In genomic region chr13:20678754-20679153, GRCm38 (mm10) we compare ENCODE assay signal across 19 mouse cellular contexts.
DNase-seq lines count a peak whose midpoint lies in the region; ATAC-seq and TF ChIP-seq lines count a peak whose summit lies in the region.
"Had no signal": no experiment of that assay in that cellular context is flagged by ENCODE, and none has a peak within 500 bp of the region (broad histone marks: within the 10 kb centered on the region; RNA-seq: fewer than 3 reads in every experiment).

No protein-coding gene starts in this region.

- no peak for TF ChIP-seq EP300 in lung, postnatal 0 days (IDR thresholded peaks at IDR 0.05)
- TF ChIP-seq EP300 in MEL (IDR thresholded peaks at IDR 0.05; ENCODE audit: low read depth in 1 of 2, low read length in 2 of 2) = no peak

- no peak overlapping the region for H3K27ac ChIP-seq in intestine, postnatal 0 days (ENCODE audit: low read depth, low read length)
- H3K27ac ChIP-seq in intestine, embryonic 15.5 days = no peak overlapping the region
- H3K27ac ChIP-seq in lung, postnatal 0 days (ENCODE audit: low read length) = no peak overlapping the region
- no peak overlapping the region for H3K27ac ChIP-seq in MEL (ENCODE audit: control insufficient read depth, low read depth, low read length)
- no peak overlapping the region for H3K27ac ChIP-seq in forebrain, embryonic 10.5 days
- H3K27ac ChIP-seq: embryonic facial prominence, embryonic 12.5 days; gastrocnemius, adult 2 months; hindbrain, embryonic 10.5 days; midbrain, embryonic 15.5 days had no signal

- 74% methylated on average over 3 of the region's 3 CpGs for WGBS in intestine, postnatal 0 days
- 76% methylated on average over 3 of the region's 3 CpGs for WGBS in intestine, embryonic 15.5 days
- 58% methylated on average over 3 of the region's 3 CpGs for WGBS in lung, postnatal 0 days
- 69% methylated on average over 3 of the region's 3 CpGs for WGBS in forebrain, embryonic 10.5 days

- no peak overlapping the region for H3K9ac ChIP-seq in intestine, postnatal 0 days (ENCODE audit: low read depth, low read length)
- no peak overlapping the region for H3K9ac ChIP-seq in intestine, embryonic 15.5 days
- no peak overlapping the region for H3K9ac ChIP-seq in lung, postnatal 0 days (replicated peaks; ENCODE audit: low read depth)
- H3K9ac ChIP-seq in MEL (ENCODE audit: control insufficient read depth, low read depth, low read length, poor library complexity, severe bottlenecking) = no peak overlapping the region
- H3K9ac ChIP-seq: embryonic facial prominence, embryonic 12.5 days; liver, postnatal 0 days; midbrain, embryonic 15.5 days had no signal

- no peak for TF ChIP-seq POLR2A in MEL (IDR thresholded peaks at IDR 0.05; ENCODE audit: control insufficient read depth in 1 of 2, insufficient read depth in 1 of 2, low read depth in 1 of 2, low read length in 2 of 2, poor library complexity in 1 of 2)

- H3K9me3 ChIP-seq in intestine, postnatal 0 days (ENCODE audit: control insufficient read depth) = no peaks in the 10 kb centered on the region
- H3K9me3 ChIP-seq in intestine, embryonic 15.5 days = no peaks in the 10 kb centered on the region
- H3K9me3 ChIP-seq in lung, postnatal 0 days (ENCODE audit: low read length) = no peaks in the 10 kb centered on the region
- H3K9me3 ChIP-seq in MEL (replicated peaks; ENCODE audit: insufficient read depth, low read length) = no peaks in the 10 kb centered on the region
- H3K9me3 ChIP-seq in forebrain, embryonic 10.5 days = no peaks in the 10 kb centered on the region
- H3K9me3 ChIP-seq: embryonic facial prominence, embryonic 12.5 days; hindbrain, embryonic 10.5 days; megakaryocyte, embryonic 14.5 days; midbrain, embryonic 15.5 days had no signal

- peak; percentile 11 for TF ChIP-seq RAD21 in MEL (IDR thresholded peaks at IDR 0.05; ENCODE audit: low read depth, low read length)

- H3K27me3 ChIP-seq in intestine, postnatal 0 days (replicated peaks; ENCODE audit: control insufficient read depth, insufficient read depth, low read length) = no peaks in the 10 kb centered on the region
- no peaks in the 10 kb centered on the region for H3K27me3 ChIP-seq in intestine, embryonic 15.5 days (replicated peaks)
- H3K27me3 ChIP-seq in lung, postnatal 0 days (replicated peaks; ENCODE audit: insufficient read depth, low read length) = no peaks in the 10 kb centered on the region
- H3K27me3 ChIP-seq in MEL (ENCODE audit: control insufficient read depth in 1 of 2, insufficient read depth in 2 of 2, low read length in 2 of 2) = no peaks in the 10 kb centered on the region
- no peaks in the 10 kb centered on the region for H3K27me3 ChIP-seq in forebrain, embryonic 10.5 days (ENCODE audit: poor library complexity, severe bottlenecking)
- H3K27me3 ChIP-seq: embryonic facial prominence, embryonic 12.5 days; megakaryocyte, embryonic 14.5 days; midbrain, embryonic 15.5 days had no signal

- no peak overlapping the region for H3K4me2 ChIP-seq in intestine, postnatal 0 days (replicated peaks; ENCODE audit: low read depth)
- no peak overlapping the region for H3K4me2 ChIP-seq in intestine, embryonic 15.5 days (replicated peaks)
- no peak overlapping the region for H3K4me2 ChIP-seq in lung, postnatal 0 days (replicated peaks; ENCODE audit: low read depth, low read length)
- H3K4me2 ChIP-seq: embryonic facial prominence, embryonic 12.5 days; midbrain, embryonic 15.5 days had no signal

- no peaks in the 10 kb centered on the region for H3K36me3 ChIP-seq in intestine, postnatal 0 days (ENCODE audit: control insufficient read depth, insufficient read depth)
- H3K36me3 ChIP-seq in intestine, embryonic 15.5 days = no peaks in the 10 kb centered on the region
- H3K36me3 ChIP-seq in lung, postnatal 0 days (ENCODE audit: insufficient read depth, low read length) = no peaks in the 10 kb centered on the region
- no peaks in the 10 kb centered on the region for H3K36me3 ChIP-seq in MEL (ENCODE audit: control insufficient read depth in 1 of 2, insufficient read depth in 2 of 2, low read length in 2 of 2)
- no peaks in the 10 kb centered on the region for H3K36me3 ChIP-seq in forebrain, embryonic 10.5 days (replicated peaks)
- H3K36me3 ChIP-seq: embryonic facial prominence, embryonic 12.5 days; hindbrain, embryonic 10.5 days; midbrain, embryonic 15.5 days had no signal

- H3K79me2 ChIP-seq in MEL (ENCODE audit: control insufficient read depth, insufficient read depth, low read length, poor library complexity) = no peaks in the 10 kb centered on the region

- peak; percentile 10 for DNase-seq in lung, postnatal 0 days (ENCODE audit: low spot score)
- DNase-seq in lung, adult 18-20 months = no peak
- DNase-seq in MEL (ENCODE audit: low read depth, low spot score) = peak; percentile 5
- DNase-seq in forebrain, embryonic 10.5 days (ENCODE audit: extremely low spot score, low spot score) = no peak
- DNase-seq in testis, postnatal 10 days (ENCODE audit: low spot score) = no peak
- DNase-seq: cerebellum, adult 9-10 months; gastrocnemius, adult 2 months; kidney, postnatal 36 days; liver; liver, postnatal 0 days; thymus, adult 18-20 months had no signal

- no peak for ATAC-seq in intestine, postnatal 0 days
- ATAC-seq in intestine, embryonic 15.5 days = no peak
- ATAC-seq in lung, postnatal 0 days = no peak
- ATAC-seq: forebrain, embryonic 16.5 days; inflammation-experienced regulatory T-cells, adult 6 months; liver, postnatal 0 days; midbrain, embryonic 15.5 days had no signal

- TF ChIP-seq CTCF in intestine, postnatal 0 days (IDR thresholded peaks at IDR 0.05; ENCODE audit: low read depth) = peak; percentile 39
- no peak for TF ChIP-seq CTCF in lung, postnatal 0 days (IDR thresholded peaks at IDR 0.05)
- no peak; a peak in 1 of 6 replicates for TF ChIP-seq CTCF in MEL (IDR thresholded peaks at IDR 0.05 in 2 of 3, conservative IDR thresholded peaks at IDR 0.05 in 1 of 3; ENCODE audit: control insufficient read depth in 1 of 3, insufficient read depth in 1 of 3, low read depth in 2 of 3, low read length in 3 of 3, poor library complexity in 1 of 3, severe bottlenecking in 1 of 3)

- H3K4me1 ChIP-seq in intestine, postnatal 0 days (replicated peaks; ENCODE audit: control insufficient read depth, insufficient read depth, low read length) = no peaks in the 10 kb centered on the region
- no peaks in the 10 kb centered on the region for H3K4me1 ChIP-seq in intestine, embryonic 15.5 days (replicated peaks)
- H3K4me1 ChIP-seq in lung, postnatal 0 days (ENCODE audit: insufficient read depth, low read depth, low read length) = no peaks in the 10 kb centered on the region
- H3K4me1 ChIP-seq in MEL (ENCODE audit: control insufficient read depth in 1 of 2, insufficient read depth in 2 of 2, low read length in 2 of 2) = no peaks in the 10 kb centered on the region
- no peaks in the 10 kb centered on the region for H3K4me1 ChIP-seq in forebrain, embryonic 10.5 days
- H3K4me1 ChIP-seq: embryonic facial prominence, embryonic 12.5 days; hindbrain, embryonic 10.5 days; megakaryocyte, embryonic 14.5 days; midbrain, embryonic 15.5 days had no signal

- no peak overlapping the region for H3K4me3 ChIP-seq in intestine, postnatal 0 days (ENCODE audit: low read depth, low read length)
- no peak overlapping the region for H3K4me3 ChIP-seq in intestine, embryonic 15.5 days (replicated peaks)
- H3K4me3 ChIP-seq in lung, postnatal 0 days (ENCODE audit: low read depth, low read length) = no peak overlapping the region
- no peak overlapping the region for H3K4me3 ChIP-seq in MEL (ENCODE audit: control insufficient read depth in 1 of 2, insufficient read depth in 1 of 2, low read depth in 2 of 2, low read length in 2 of 2)
- H3K4me3 ChIP-seq in forebrain, embryonic 10.5 days = no peak overlapping the region
- H3K4me3 ChIP-seq: embryonic facial prominence, embryonic 12.5 days; gastrocnemius, adult 2 months; hindbrain, embryonic 10.5 days; megakaryocyte, embryonic 14.5 days; midbrain, embryonic 15.5 days had no signal

TF ChIP-seq in MEL, 35 proteins besides CTCF, POLR2A, EP300 and RAD21:
- TF ChIP-seq SMC3 (IDR thresholded peaks at IDR 0.05; ENCODE audit: low read depth, low read length) (no peak), ZKSCAN1 (IDR thresholded peaks at IDR 0.05; ENCODE audit: low read depth, low read length) (no peak), RCOR1 (IDR thresholded peaks at IDR 0.05; ENCODE audit: low read depth, low read length) (no peak), UBTF (IDR thresholded peaks at IDR 0.05; ENCODE audit: borderline replicate concordance, insufficient read depth, low read depth, low read length) (no peak)
TF ChIP-seq in MEL: peak in this region for 0.

Comparison
In these comparisons a context has a peak if more than half of its experiments do, and no peak if none do; other contexts are left out.
1. DNase-seq: peak in lung, postnatal 0 days (single experiment) and MEL (single experiment); none in lung, adult 18-20 months (0 of 2), forebrain, embryonic 10.5 days (single experiment) and testis, postnatal 10 days (single experiment).